Mouse (Mus musculus) small intestine, adult 2 months (tissue): ENCODE measurements at regions not wholly inside any gene's neighbourhood (a gene's known extent, or its start where the extent isn't known, plus 50 kb on each side); places are given as distances from the start of the nearest gene placed in this dataset.

ENCODE experiments used
- CTCF ChIP-seq: fragments of 200-500 bp; IDR thresholded peaks from 2 replicates; pipeline ENCODE4 v1.5.1; 2012; ENCODE audit warnings: low read depth, mild to moderate bottlenecking, control low read depth, inconsistent platforms, low read length, moderate library complexity, mixed read lengths; ENCODE audit not compliant: insufficient replicate concordance, insufficient read length; ENCODE audit errors: extremely low read depth
- POLR2A ChIP-seq: fragments of 200-500 bp; IDR thresholded peaks from 2 replicates; pipeline ENCODE4 v1.6.1; 2012; ENCODE audit warnings: low read depth, mild to moderate bottlenecking, control low read depth, inconsistent platforms, low read length, moderate library complexity

DNA sequence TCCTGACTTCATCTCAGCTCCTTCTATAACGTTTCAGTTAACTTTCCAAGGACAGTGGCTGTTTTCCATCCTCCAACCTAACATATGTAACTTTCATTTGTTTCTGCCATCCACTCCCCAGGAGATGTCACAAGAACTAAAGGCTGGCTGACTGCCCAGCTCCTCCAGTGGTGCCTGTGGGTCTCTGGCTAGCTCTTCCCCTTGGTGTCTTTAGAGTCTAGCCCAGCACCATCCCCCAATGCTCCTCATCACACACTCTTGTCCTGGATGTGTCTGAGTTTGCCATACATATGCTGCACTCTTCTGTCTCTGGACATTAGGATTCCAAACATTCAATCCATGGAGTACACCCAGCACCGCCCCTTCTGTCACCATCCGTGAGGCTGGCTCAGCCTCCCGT is 62.7 kb upstream of the Grin2a start:
- TF ChIP-seq POLR2A (no peak), CTCF (no peak)
